Mouse (Mus musculus) neural tube, embryonic 15.5 days (tissue): ENCODE results near the gene Slc7a14. TPM values are rescaled to one million over a fixed set of nuclear protein-coding genes. Genes with fewer than 3 reads are reported as not detected.
A peak's percentile ranks its signal among the peaks of the same experiment; 100 is the strongest.

Experiments
- ATAC-seq: fragments of 200-750 bp; cut with Nextera tagmentation; 2 replicates; pipeline ENCODE4 v1.8.0; 2017; ENCODE audit warnings: mild to moderate bottlenecking, moderate TSS enrichment, moderate library complexity; ENCODE audit not compliant: low FRiP score
- H3K27ac ChIP-seq: fragments of 300-500 bp; sonication (generic); replicated peaks from 2 replicates; pipeline ENCODE4 v1.5.1; 2015; ENCODE audit warnings: mild to moderate bottlenecking, inconsistent platforms
- H3K27me3 ChIP-seq: fragments of 300-500 bp; sonication (generic); replicated peaks from 2 replicates; pipeline ENCODE4 v1.6.1; 2015; ENCODE audit warnings: inconsistent platforms
- H3K36me3 ChIP-seq: fragments of 300-500 bp; sonication (generic); 2 replicates; pipeline ENCODE4 v1.6.1; 2015; ENCODE audit warnings: inconsistent platforms
- H3K4me1 ChIP-seq: fragments of 300-500 bp; sonication (generic); 2 replicates; pipeline ENCODE4 v1.6.1; 2015; ENCODE audit warnings: inconsistent platforms
- H3K4me2 ChIP-seq: fragments of 300-500 bp; sonication (generic); 2 replicates; pipeline ENCODE4 v1.6.1; 2015; ENCODE audit warnings: inconsistent platforms, mild to moderate bottlenecking, moderate library complexity
- H3K4me3 ChIP-seq: fragments of 300-500 bp; sonication (generic); replicated peaks from 2 replicates; pipeline ENCODE4 v1.5.1; 2015; ENCODE audit warnings: mild to moderate bottlenecking, inconsistent platforms
- H3K9ac ChIP-seq: fragments of 300-500 bp; sonication (generic); replicated peaks from 2 replicates; pipeline ENCODE4 v1.6.1; 2015; ENCODE audit warnings: mild to moderate bottlenecking, inconsistent platforms
- H3K9me3 ChIP-seq: fragments of 300-500 bp; sonication (generic); replicated peaks from 2 replicates; pipeline ENCODE4 v1.6.1; 2016; ENCODE audit warnings: inconsistent platforms
- WGBS: fragments of 180-500 bp; shearing (Covaris S2); methylation state at CpG from one replicate; pipeline ENCODE4 v1.1.7; 2015; ENCODE audit warnings: mixed read lengths; 5-methylcytosine and 5-hydroxymethylcytosine counted together
- polyA plus RNA-seq: library from polyadenylated mRNA; unstranded; fragments of >200 nt; fragmentation: Nextera tagmentation; extraction: Ambion mirVana; gene quantifications from 2 replicates; pipeline ENCODE4 v1.2.1, GENCODE M21; 2015

The Slc7a14 gene
- polyA plus RNA-seq, 1 experiment from 2014 or later = 7.2 TPM

GRCm38 (mm10) chr3:31199162-31199877, 110.9 kb downstream of the Slc7a14 start:
- ATAC-seq = no peak
- WGBS = 82% methylated on average over 17 of the region's 17 CpGs

DNA sequence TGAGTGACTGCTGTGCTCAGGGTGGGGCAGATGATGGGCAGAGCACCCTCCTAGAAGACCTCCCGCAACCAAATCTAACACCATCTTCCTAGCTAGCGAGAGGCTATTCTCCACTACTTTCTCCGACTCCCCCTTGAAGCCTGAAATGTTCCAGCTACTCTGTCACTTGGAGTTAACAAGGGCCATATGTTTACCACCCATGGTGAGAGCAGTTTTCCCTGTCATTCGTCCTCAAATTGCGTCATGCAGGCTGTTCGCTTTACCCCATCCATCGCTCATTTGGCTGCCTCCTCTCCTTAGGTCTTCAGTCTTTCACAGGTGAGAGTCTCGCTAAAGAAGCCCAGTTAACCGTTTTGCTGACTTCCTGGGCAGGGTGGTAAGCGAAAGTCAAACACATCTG, 118.8 kb downstream of the Slc7a14 start:
- no peak overlapping the region for H3K4me2 ChIP-seq
- WGBS = 65% methylated on average over 10 of the region's 10 CpGs

More at GRCm38 (mm10) chr3:31199162-31199877, 110.9 kb downstream of the Slc7a14 start:
- Histone ChIP-seq H3K4me2 (no peak overlapping the region), H3K27ac (no peak overlapping the region), H3K4me3 (no peak overlapping the region), H3K9me3 (no peaks in the 10 kb centered on the region), H3K9ac (no peak overlapping the region), H3K4me1 (no peaks in the 10 kb centered on the region), H3K27me3 (no peaks in the 10 kb centered on the region), H3K36me3 (no peaks in the 10 kb centered on the region)

GRCm38 (mm10) chr3:31190342-31190741, 119.8 kb downstream of the Slc7a14 start:
- Histone ChIP-seq H3K4me1 (no peaks in the 10 kb centered on the region), H3K36me3 (no peaks in the 10 kb centered on the region), H3K4me2 (no peak overlapping the region), H3K4me3 (no peak overlapping the region), H3K27ac (no peak overlapping the region), H3K9me3 (no peaks in the 10 kb centered on the region), H3K27me3 (no peaks in the 10 kb centered on the region), H3K9ac (no peak overlapping the region)
- no peak for ATAC-seq
- WGBS = 93% methylated on average over 7 of the region's 7 CpGs

More for the DNA sequence above, 118.8 kb downstream of the Slc7a14 start:
- no peak overlapping the region for H3K27ac ChIP-seq
- no peaks in the 10 kb centered on the region for H3K36me3 ChIP-seq
- no peaks in the 10 kb centered on the region for H3K27me3 ChIP-seq
- H3K4me1 ChIP-seq = no peaks in the 10 kb centered on the region
- no peak overlapping the region for H3K9ac ChIP-seq
- ATAC-seq = no peak
- no peak overlapping the region for H3K4me3 ChIP-seq
- H3K9me3 ChIP-seq = no peaks in the 10 kb centered on the region

DNA sequence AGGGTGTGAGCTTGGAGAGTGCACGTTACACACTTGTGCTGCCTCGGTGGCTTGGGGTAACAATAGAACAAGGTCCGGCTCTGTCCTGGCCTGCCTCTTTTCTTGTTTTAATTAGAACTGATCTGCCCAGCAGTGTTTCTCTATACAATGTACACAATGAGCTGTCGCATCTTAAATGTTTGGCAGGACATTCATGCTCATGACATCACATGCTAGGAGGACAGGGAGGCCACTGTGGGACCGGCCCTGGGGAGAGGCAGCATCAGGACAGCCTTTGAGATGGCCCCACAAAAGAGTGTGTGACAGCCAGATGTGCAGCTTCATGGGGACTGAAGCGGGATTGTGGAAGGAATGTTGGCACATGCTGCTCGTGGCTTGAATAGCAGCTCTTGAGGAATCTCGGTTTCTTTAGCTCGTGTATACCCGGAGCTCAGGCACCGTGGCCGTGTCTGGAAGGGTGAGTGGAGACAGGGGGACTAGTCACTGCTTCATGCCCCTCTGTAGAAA, 143.8 kb downstream of the Slc7a14 start:
- no peaks in the 10 kb centered on the region for H3K27me3 ChIP-seq
- H3K4me3 ChIP-seq = no peak overlapping the region
- WGBS = 44% methylated on average over 12 of the region's 12 CpGs
- H3K4me1 ChIP-seq = no peaks in the 10 kb centered on the region
- peak; percentile 68; the same call in 1 of the 2 replicates for ATAC-seq
- H3K9ac ChIP-seq = no peak overlapping the region
- no peak overlapping the region for H3K27ac ChIP-seq
- H3K36me3 ChIP-seq = no peaks in the 10 kb centered on the region
- H3K9me3 ChIP-seq = no peaks in the 10 kb centered on the region
- no peak overlapping the region for H3K4me2 ChIP-seq

GRCm38 (mm10) chr3:31165803-31166202, 144.4 kb downstream of the Slc7a14 start:
- Histone ChIP-seq H3K27ac (no peak overlapping the region), H3K9me3 (no peaks in the 10 kb centered on the region), H3K4me2 (no peak overlapping the region), H3K4me1 (no peaks in the 10 kb centered on the region), H3K27me3 (no peaks in the 10 kb centered on the region), H3K4me3 (no peak overlapping the region), H3K36me3 (no peaks in the 10 kb centered on the region), H3K9ac (no peak overlapping the region)
- no peak for ATAC-seq
- WGBS = 67% methylated on average over 3 of the region's 3 CpGs

- WGBS = 97% methylated on average over 14 of the region's 14 CpGs
- H3K36me3 ChIP-seq = no peaks in the 10 kb centered on the region
Measured at GRCm38 (mm10) chr3:31162860-31163259, 147.3 kb downstream of the Slc7a14 start.

GRCm38 (mm10) chr3:31161336-31161735, 148.8 kb downstream of the Slc7a14 start:
- WGBS = 31% methylated on average over 6 of the region's 6 CpGs
- no peak overlapping the region for H3K9ac ChIP-seq
- ATAC-seq = no peak
- no peaks in the 10 kb centered on the region for H3K27me3 ChIP-seq
- no peaks in the 10 kb centered on the region; the same call in 1 of the 2 replicates for H3K4me1 ChIP-seq
- no peak overlapping the region for H3K4me2 ChIP-seq
- H3K4me3 ChIP-seq = no peak overlapping the region
- H3K9me3 ChIP-seq = no peaks in the 10 kb centered on the region
- H3K27ac ChIP-seq = no peak overlapping the region
- no peaks in the 10 kb centered on the region for H3K36me3 ChIP-seq

More at GRCm38 (mm10) chr3:31162860-31163259, 147.3 kb downstream of the Slc7a14 start:
- Histone ChIP-seq H3K27ac (no peak overlapping the region), H3K27me3 (no peaks in the 10 kb centered on the region), H3K4me2 (no peak overlapping the region), H3K4me3 (no peak overlapping the region), H3K9ac (no peak overlapping the region), H3K4me1 (no peaks in the 10 kb centered on the region), H3K9me3 (no peaks in the 10 kb centered on the region)
- ATAC-seq = no peak

DNA sequence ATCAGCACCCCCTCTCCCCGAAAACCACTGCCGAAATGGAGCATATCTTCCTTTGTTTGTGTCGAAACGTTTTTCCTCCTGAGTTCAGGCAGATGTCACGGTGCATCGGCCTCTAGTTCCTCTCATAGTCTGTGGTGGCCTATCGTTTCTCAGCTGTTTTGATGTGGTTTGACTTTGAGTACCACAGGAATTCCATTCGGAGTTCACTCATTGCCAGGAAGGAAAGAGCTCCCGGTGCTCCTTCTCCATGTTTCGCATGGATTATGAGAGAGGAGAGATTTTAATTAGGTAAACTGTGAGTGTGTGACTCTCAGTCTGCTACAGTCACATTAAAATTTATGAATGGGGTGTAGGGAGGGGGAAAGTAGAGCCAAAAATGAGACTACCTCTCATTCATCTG, 150.1 kb downstream of the Slc7a14 start:
- no peak overlapping the region for H3K9ac ChIP-seq
- H3K27ac ChIP-seq = no peak overlapping the region
- no peaks in the 10 kb centered on the region for H3K9me3 ChIP-seq
- no peaks in the 10 kb centered on the region for H3K36me3 ChIP-seq
- H3K4me1 ChIP-seq = no peaks in the 10 kb centered on the region; the same call in 1 of the 2 replicates
- H3K4me2 ChIP-seq = no peak overlapping the region
- H3K27me3 ChIP-seq = no peaks in the 10 kb centered on the region
- 78% methylated on average over 10 of the region's 10 CpGs for WGBS
- no peak for ATAC-seq
- H3K4me3 ChIP-seq = no peak overlapping the region

DNA sequence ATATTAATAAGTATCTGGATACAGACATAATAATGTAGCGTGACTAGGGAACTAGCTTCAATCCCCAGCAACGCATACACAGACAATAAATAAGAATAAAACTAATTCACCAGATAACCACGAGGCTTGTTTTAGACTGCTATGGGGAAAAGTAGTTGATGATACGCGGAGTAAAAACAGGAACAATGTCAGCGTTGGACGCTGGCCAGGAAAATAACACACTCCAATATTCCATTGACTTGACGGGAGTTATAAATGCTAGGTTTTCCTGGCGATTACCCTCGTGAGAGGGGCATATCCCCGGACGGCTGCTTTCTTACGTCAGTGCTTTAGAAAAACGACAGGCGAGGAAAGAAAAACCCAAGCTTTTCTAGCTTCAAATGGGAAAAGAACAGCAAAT, 152.4 kb downstream of the Slc7a14 start:
- H3K9ac ChIP-seq = no peak overlapping the region
- H3K4me1 ChIP-seq = no peaks in the 10 kb centered on the region; the same call in 1 of the 2 replicates
- H3K9me3 ChIP-seq = no peaks in the 10 kb centered on the region
- H3K4me3 ChIP-seq = no peak overlapping the region
- no peaks in the 10 kb centered on the region for H3K27me3 ChIP-seq
- no peak for ATAC-seq
- 0 out of 2 replicates have a peak overlapping the region, but pooled peaks have one; percentile 11 for H3K4me2 ChIP-seq
- no peaks in the 10 kb centered on the region for H3K36me3 ChIP-seq
- no peak overlapping the region for H3K27ac ChIP-seq
- WGBS = 67% methylated on average over 15 of the region's 15 CpGs

DNA sequence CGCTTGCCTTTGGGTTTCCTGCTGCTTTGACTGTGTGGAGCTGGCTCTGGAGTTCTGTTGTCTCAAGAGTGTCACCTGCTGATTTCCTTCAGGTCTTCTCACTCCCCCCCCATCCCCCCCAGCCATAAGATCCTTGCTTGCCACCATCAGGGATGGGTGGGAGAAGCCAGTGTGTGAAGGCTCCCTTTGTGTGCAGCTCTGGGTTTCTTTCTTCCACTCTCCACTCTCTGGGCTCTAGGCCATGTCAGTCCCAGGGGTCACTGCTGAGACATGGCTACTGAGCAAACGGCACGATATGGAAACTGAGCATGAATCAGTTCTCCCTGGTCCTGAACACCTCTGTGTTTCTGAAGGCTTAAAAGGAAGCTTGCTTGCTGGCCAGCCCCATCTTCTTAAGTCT, 154.1 kb downstream of the Slc7a14 start:
- H3K27ac ChIP-seq = no peak overlapping the region
- no peaks in the 10 kb centered on the region for H3K9me3 ChIP-seq
- no peaks in the 10 kb centered on the region for H3K27me3 ChIP-seq
- no peaks in the 10 kb centered on the region for H3K36me3 ChIP-seq
- H3K4me2 ChIP-seq = no peak overlapping the region
- ATAC-seq = no peak
- peaks cover 4% of the 10 kb centered on the region; the same call in 1 of the 2 replicates for H3K4me1 ChIP-seq
- H3K9ac ChIP-seq = no peak overlapping the region
- WGBS = 37% methylated on average over 3 of the region's 3 CpGs
- no peak overlapping the region for H3K4me3 ChIP-seq
